Mouse (Mus musculus): Measurements from ENCODE around the gene Gm10681. TPM values are rescaled to one million over a fixed set of nuclear protein-coding genes. Genes with fewer than 3 reads are reported as not detected.
"Not testable (repeated sequence)": the region's sequence is repeated elsewhere in the genome, so short reads cannot be mapped to it uniquely, and the experiment has no call there.

Gene Gm10681
- polyA plus RNA-seq, 1 experiment = not detected

GRCm38 (mm10) chr3:98563831-98564230 lies 24.8 kb downstream of the Gm10681 start:
- H3K4me1 ChIP-seq (ENCODE audit: control insufficient read depth, insufficient read depth, low read length); H3K4me3 ChIP-seq (replicated peaks; ENCODE audit: extremely low read depth, low read depth, low read length); DNase-seq: not testable (repeated sequence)
- no CpG with 5 or more reads among the region's 2 CpGs for WGBS

GRCm38 (mm10) chr3:98560711-98561110 lies 27.9 kb downstream of the Gm10681 start:
- no CpG with 5 or more reads among the region's 5 CpGs for WGBS

DNA sequence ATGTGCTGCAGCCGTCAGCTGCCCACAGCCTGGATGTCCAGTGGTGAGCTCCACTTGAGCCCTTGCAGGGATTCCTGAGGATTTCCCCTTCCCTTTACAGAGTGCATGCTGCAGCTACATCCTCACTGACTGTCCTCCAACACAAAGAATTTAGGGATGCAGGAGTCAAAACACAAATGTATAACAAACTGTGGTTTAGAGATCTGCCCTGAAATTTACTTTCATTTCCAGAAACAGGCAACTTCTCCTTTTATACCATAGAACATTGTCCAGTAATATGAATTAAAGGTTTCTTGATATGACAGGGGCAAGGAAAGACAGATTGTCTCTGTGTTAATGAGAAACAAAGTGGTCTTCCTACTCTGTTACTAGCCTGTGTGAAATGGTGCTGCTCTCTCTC lies 37.8 kb downstream of the Gm10681 start:
- no CpG with 5 or more reads among the region's 1 CpGs for WGBS
- DNase-seq; H3K4me1 ChIP-seq (ENCODE audit: control insufficient read depth, insufficient read depth, low read length); H3K4me3 ChIP-seq (replicated peaks; ENCODE audit: extremely low read depth, low read depth, low read length): not testable (repeated sequence)

More at GRCm38 (mm10) chr3:98560711-98561110, 27.9 kb downstream of the Gm10681 start:
- H3K4me1 ChIP-seq (ENCODE audit: control insufficient read depth, insufficient read depth, low read length); DNase-seq; H3K4me3 ChIP-seq (replicated peaks; ENCODE audit: extremely low read depth, low read depth, low read length): not testable (repeated sequence)

DNA sequence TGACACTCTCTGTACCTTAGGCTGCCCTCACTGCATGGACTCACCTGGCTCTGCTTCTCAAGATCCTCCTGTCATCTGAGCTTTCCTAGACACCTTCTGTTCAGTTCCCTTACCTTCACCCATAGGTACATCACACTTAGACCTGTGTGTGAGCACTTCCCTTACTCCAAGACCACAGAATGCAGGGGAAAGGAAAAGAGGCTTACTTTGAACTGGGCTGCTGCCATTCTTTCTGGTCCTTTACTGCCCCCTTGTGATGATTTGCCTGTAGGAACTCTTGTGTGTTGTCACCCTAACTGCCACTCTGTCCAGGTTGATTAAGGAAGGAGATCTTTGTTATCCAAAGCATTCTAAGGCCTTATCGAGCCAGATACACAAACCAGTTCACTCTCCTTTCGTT lies 38.4 kb downstream of the Gm10681 start:
- WGBS = no CpG with 5 or more reads among the region's 2 CpGs
- H3K4me3 ChIP-seq (replicated peaks; ENCODE audit: extremely low read depth, low read depth, low read length); DNase-seq; H3K4me1 ChIP-seq (ENCODE audit: control insufficient read depth, insufficient read depth, low read length): not testable (repeated sequence)

DNA sequence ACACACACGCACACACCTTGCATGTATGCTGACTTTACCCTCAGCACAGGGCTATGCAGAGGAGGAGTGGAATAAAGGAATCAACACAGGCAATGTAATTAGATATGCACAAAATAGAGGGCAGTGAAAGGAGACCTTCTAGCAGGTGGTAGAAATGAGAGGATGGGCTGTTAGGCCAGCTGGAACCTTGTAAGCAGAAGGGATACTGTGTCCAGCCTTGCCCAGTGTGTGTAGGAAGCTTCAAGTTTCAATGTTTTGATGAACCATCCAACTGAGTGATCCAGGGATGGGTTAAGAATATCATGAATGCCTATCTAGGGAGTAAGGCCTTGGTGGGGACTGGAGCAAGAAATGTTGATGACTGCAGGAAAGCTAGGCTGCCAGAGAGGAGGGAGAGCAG lies 40.1 kb downstream of the Gm10681 start:
- DNase-seq; H3K4me3 ChIP-seq (replicated peaks; ENCODE audit: extremely low read depth, low read depth, low read length); H3K4me1 ChIP-seq (ENCODE audit: control insufficient read depth, insufficient read depth, low read length): not testable (repeated sequence)
- WGBS = no CpG with 5 or more reads among the region's 1 CpGs

DNA sequence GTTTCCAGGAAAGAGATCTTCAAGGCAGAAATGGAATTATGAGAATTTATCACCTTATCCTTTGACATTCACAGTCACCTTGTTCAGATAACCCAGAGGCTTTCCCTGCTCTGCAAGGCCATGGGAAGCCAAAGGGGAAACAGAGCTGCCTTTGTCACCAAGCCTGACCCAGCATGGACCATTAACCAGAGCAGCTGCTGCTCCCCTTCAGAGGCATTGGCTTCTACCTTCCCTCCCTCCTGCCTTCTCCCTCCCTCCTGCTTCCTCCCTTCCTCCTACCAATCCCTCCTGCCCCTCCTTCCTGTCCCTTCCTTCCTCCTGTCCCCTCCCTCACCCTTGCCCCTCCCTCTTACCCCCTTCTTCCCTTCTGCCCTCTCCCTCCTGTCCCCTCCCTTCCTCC lies 41.0 kb downstream of the Gm10681 start:
- DNase-seq; H3K4me3 ChIP-seq (replicated peaks; ENCODE audit: extremely low read depth, low read depth, low read length); H3K4me1 ChIP-seq (ENCODE audit: control insufficient read depth, insufficient read depth, low read length): not testable (repeated sequence)

DNA sequence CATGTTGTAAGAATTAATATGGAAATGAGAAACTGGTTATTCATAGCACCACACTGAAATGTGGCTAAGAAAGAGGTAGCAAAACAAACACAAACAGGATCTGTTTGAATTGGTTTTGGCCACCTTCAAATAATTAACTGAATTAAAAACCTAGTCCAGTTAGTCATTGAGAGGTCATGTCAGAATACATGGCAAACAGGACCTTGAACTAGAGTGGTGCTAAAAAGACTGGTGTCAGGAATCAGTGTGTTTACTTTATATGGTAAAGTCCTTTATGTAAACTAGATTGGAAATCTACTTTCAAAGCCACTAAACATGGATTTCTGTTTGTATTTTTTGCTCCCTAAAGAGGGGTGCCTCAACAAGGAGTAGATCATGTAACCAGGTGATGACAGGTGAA lies 63.6 kb downstream of the Gm10681 start:
- DNase-seq; H3K4me1 ChIP-seq (ENCODE audit: control insufficient read depth, insufficient read depth, low read length); H3K4me3 ChIP-seq (replicated peaks; ENCODE audit: extremely low read depth, low read depth, low read length): not testable (repeated sequence)

DNA sequence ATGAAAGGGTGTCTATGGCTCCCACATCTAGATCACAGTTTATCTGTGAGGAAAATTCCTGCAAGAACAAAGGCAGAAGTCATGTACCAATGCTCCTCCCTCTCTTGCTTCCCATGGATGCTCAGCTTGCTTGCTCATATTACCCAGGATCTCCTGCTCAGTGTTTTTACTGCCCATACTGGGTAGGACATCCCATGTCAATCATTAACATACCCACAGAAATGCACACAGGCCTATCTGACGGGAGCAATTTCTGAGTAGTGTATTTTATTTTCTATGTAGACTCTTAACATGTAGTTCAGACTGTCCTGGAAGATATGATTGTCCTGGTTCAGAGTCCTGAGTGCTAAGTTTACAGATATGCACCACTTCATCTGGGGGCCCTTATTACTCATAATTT lies 64.1 kb downstream of the Gm10681 start:
- DNase-seq; H3K4me3 ChIP-seq (replicated peaks; ENCODE audit: extremely low read depth, low read depth, low read length); H3K4me1 ChIP-seq (ENCODE audit: control insufficient read depth, insufficient read depth, low read length): not testable (repeated sequence)
- no CpG with 5 or more reads among the region's 1 CpGs for WGBS

GRCm38 (mm10) chr3:98522779-98523178 lies 65.8 kb downstream of the Gm10681 start:
- DNase-seq; H3K4me3 ChIP-seq (replicated peaks; ENCODE audit: extremely low read depth, low read depth, low read length); H3K4me1 ChIP-seq (ENCODE audit: control insufficient read depth, insufficient read depth, low read length): not testable (repeated sequence)
- WGBS = 14% methylated on average over 1 of the region's 2 CpGs

DNA sequence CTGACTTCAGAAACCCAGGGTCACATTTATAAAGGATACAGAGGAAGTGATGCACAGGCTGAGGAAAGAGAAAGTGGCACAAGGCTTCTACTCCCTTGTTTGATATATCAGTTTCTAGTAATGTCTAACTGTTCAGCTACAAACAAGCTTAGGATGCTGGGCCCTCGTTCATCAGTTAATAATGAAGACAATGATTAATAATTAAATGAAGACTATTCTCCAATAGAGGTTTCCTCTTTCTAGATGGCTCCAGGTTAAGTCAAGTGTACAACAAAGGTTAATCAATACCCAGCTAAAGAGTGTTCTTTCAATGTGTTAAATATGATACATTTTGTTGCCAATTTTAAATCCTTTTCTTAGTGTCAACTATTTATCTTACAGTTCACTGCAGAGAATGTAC lies 78.2 kb downstream of the Gm10681 start, which contains the start of gene Hsd3b4:
Hsd3b4 (minus strand) TSS at position 101 of the 400 bp plus-strand sequence.
- not testable (repeated sequence) for H3K4me1 ChIP-seq (ENCODE audit: control insufficient read depth, insufficient read depth, low read length); DNase-seq; H3K4me3 ChIP-seq (replicated peaks; ENCODE audit: extremely low read depth, low read depth, low read length)
- no CpG with 5 or more reads among the region's 1 CpGs for WGBS

GRCm38 (mm10) chr3:98507229-98507628 lies 81.4 kb downstream of the Gm10681 start:
- not testable (repeated sequence) for H3K4me1 ChIP-seq (ENCODE audit: control insufficient read depth, insufficient read depth, low read length); H3K4me3 ChIP-seq (replicated peaks; ENCODE audit: extremely low read depth, low read depth, low read length); DNase-seq
- WGBS = no CpG with 5 or more reads among the region's 5 CpGs

Other genes starting within 250 kb of the Gm10681 start
- gene Phgdh, start 248.8 kb downstream of the Gm10681 start, polyA plus RNA-seq (2012; rRNA removed) = 19.8 and 21.4 TPM in 2 replicates
- 17.0 and 17.9 TPM in 2 replicates for gene Zfp697, start 206.3 kb downstream of the Gm10681 start, polyA plus RNA-seq (2012; rRNA removed)
- not detected in 2 replicates for gene Gm4450, start 131.7 kb downstream of the Gm10681 start, polyA plus RNA-seq (2012; rRNA removed)
- not detected in 2 replicates for gene Hsd3b4, start 78.3 kb downstream of the Gm10681 start, polyA plus RNA-seq (2012; rRNA removed)
- gene Hsd3b5, start 41.4 kb upstream of the Gm10681 start, polyA plus RNA-seq (2012; rRNA removed) = 0.09 TPM in 1 of 2 replicates, not detected in the other
- gene Hsd3b2, start 135.7 kb upstream of the Gm10681 start, polyA plus RNA-seq (2012; rRNA removed) = 0.36 TPM in 1 of 2 replicates, not detected in the other
- gene Hsd3b3, start 174.3 kb upstream of the Gm10681 start, polyA plus RNA-seq (2012; rRNA removed) = 0.12 and 0.28 TPM in 2 replicates
- gene Hsd3b6, start 225.6 kb upstream of the Gm10681 start, polyA plus RNA-seq (2012; rRNA removed) = not detected in 2 replicates

Data from lung, adult 2 months (tissue).